15 mouse cellular contexts compared by ENCODE assay signal in genomic region chr11:117142507-117142906, GRCm38 (mm10). TPM values are rescaled to one million over a fixed set of nuclear protein-coding genes. Genes with fewer than 3 reads are reported as not detected.
DNase-seq lines count a peak whose midpoint lies in the region; ATAC-seq lines count a peak whose summit lies in the region.
"Had no signal": no experiment of that assay in that cellular context is flagged by ENCODE, and none has a peak within 500 bp of the region (broad histone marks: within the 10 kb centered on the region; RNA-seq: fewer than 3 reads in every experiment).

No protein-coding gene starts in this region.

- DNase-seq in adrenal gland, postnatal 10 days, result peak; percentile 83
- no peak for DNase-seq in adrenal gland, adult 8-10 months
- peak; percentile 52 for DNase-seq in testis, postnatal 10 days (ENCODE audit: low spot score)
- DNase-seq in testis, postnatal 14 days (ENCODE audit: low spot score), result no peak
- DNase-seq in lung, adult 18-20 months, result peak; percentile 69 to 70

- peaks cover 3% of the 10 kb centered on the region; the same call in 1 of the 2 replicates for H3K4me1 ChIP-seq in hindbrain, embryonic 12.5 days
- H3K4me1 ChIP-seq: embryonic facial prominence, embryonic 12.5 days had no signal

- H3K36me3 ChIP-seq in hindbrain, embryonic 12.5 days, result peaks cover 61% of the 10 kb centered on the region

- H3K9me3 ChIP-seq in hindbrain, embryonic 12.5 days (replicated peaks), result no peaks in the 10 kb centered on the region
- H3K9me3 ChIP-seq: embryonic facial prominence, embryonic 12.5 days; G1E; limb, embryonic 15.5 days had no signal

- H3K4me2 ChIP-seq in hindbrain, embryonic 12.5 days (replicated peaks), result no peak overlapping the region
- H3K4me2 ChIP-seq: embryonic facial prominence, embryonic 12.5 days; limb, embryonic 15.5 days; midbrain, embryonic 11.5 days had no signal

- WGBS in hindbrain, embryonic 12.5 days, result 82% methylated on average over 4 of the region's 4 CpGs

- no peak overlapping the region for H3K27ac ChIP-seq in hindbrain, embryonic 12.5 days
- H3K27ac ChIP-seq: embryonic facial prominence, embryonic 12.5 days; heart, adult 2 months; limb, embryonic 15.5 days had no signal

- no peak overlapping the region for H3K9ac ChIP-seq in hindbrain, embryonic 12.5 days
- H3K9ac ChIP-seq: embryonic facial prominence, embryonic 12.5 days; limb, embryonic 15.5 days had no signal

- ATAC-seq in hindbrain, embryonic 12.5 days (ENCODE audit: low FRiP score), result no peak
- no peak for ATAC-seq in granulocyte monocyte progenitor cell, adult 5-6 weeks (replicated peaks; ENCODE audit: poor library complexity, severe bottlenecking)
- no peak for ATAC-seq in monocyte, adult 5-6 weeks (replicated peaks; ENCODE audit: insufficient number of reproducible peaks, low FRiP score, low TSS enrichment, poor library complexity, severe bottlenecking)
- ATAC-seq: forebrain, embryonic 16.5 days; inflammation-experienced regulatory T-cells, adult 6 months had no signal

- H3K27me3 ChIP-seq in hindbrain, embryonic 12.5 days, result no peaks in the 10 kb centered on the region
- H3K27me3 ChIP-seq: embryonic facial prominence, embryonic 12.5 days; limb, embryonic 15.5 days had no signal

- no peak overlapping the region for H3K4me3 ChIP-seq in hindbrain, embryonic 12.5 days
- H3K4me3 ChIP-seq: embryonic facial prominence, embryonic 12.5 days; heart, adult 2 months; limb, embryonic 15.5 days had no signal

RNA-seq across cellular contexts. Expression of gene Sec14l1, which starts 27.5 kb away (rescaled TPM):
- 100 to 1,000 TPM; 101 to 113 TPM for total RNA-seq in adrenal gland, postnatal 10 days (2021)
- total RNA-seq in adrenal gland, adult 8-10 months (2022), result 100 to 1,000 TPM; 138 to 170 (median 166) TPM
- polyA plus RNA-seq in hindbrain, embryonic 12.5 days (2016; fragmentation: Nextera tagmentation; extraction: Ambion mirVana), result 76.2 and 77.6 TPM in 2 replicates
- 10.8 and 13.3 TPM in 2 replicates for total RNA-seq in granulocyte monocyte progenitor cell, adult 5-6 weeks (2014; fragmentation: Nextera tagmentation)
- 9.8 and 12.8 TPM in 2 replicates for total RNA-seq in granulocyte monocyte progenitor cell, adult 5-6 weeks (2017)
- total RNA-seq in monocyte, adult 5-6 weeks (2017), result 65.4 to 73.2 TPM (median 72.7 TPM) in 3 replicates

RNA-seq across cellular contexts. Expression of gene Sept9, which starts 57.0 kb away (rescaled TPM):
- 100 to 1,000 TPM; 115 to 146 TPM for total RNA-seq in adrenal gland, postnatal 10 days (2021)
- 100 to 1,000 TPM; 114 to 136 (median 132) TPM for total RNA-seq in adrenal gland, adult 8-10 months (2022)
- 165 and 179 TPM in 2 replicates for polyA plus RNA-seq in hindbrain, embryonic 12.5 days (2016; fragmentation: Nextera tagmentation; extraction: Ambion mirVana)
- 139 and 145 TPM in 2 replicates for total RNA-seq in granulocyte monocyte progenitor cell, adult 5-6 weeks (2014; fragmentation: Nextera tagmentation)
- 124 and 141 TPM in 2 replicates for total RNA-seq in granulocyte monocyte progenitor cell, adult 5-6 weeks (2017)
- 257 to 323 TPM (median 271 TPM) in 3 replicates for total RNA-seq in monocyte, adult 5-6 weeks (2017)

Comparison
In these comparisons a context has a peak if more than half of its experiments do, and no peak if none do; other contexts are left out.
1. DNase-seq: peak in adrenal gland, postnatal 10 days (single experiment), testis, postnatal 10 days (single experiment) and lung, adult 18-20 months (2 of 2); none in adrenal gland, adult 8-10 months (single experiment) and testis, postnatal 14 days (single experiment).